Mouse (Mus musculus) frontal cortex, postnatal 25 days (tissue): ENCODE results near the gene 6030458C11Rik.

Experiments
- DNase-seq, 2 experiments: peaks; one replicate each; pipeline ENCODE4 v3.0.0; 2022; ENCODE audit warnings: low spot score in 2 of 2

The 6030458C11Rik gene

GRCm38 (mm10) chr15:12824197-12824952, at the start of gene 6030458C11Rik, which contains the start of gene Drosha:
TSS of gene 6030458C11Rik (minus strand) at chr15:12824649.
TSS of gene Drosha (plus strand) at chr15:12824815.
- DNase-seq = peak; percentile 98 to 99

GRCm38 (mm10) chr15:12867269-12867668, 42.8 kb upstream of the 6030458C11Rik start:
- DNase-seq = no peak

DNA sequence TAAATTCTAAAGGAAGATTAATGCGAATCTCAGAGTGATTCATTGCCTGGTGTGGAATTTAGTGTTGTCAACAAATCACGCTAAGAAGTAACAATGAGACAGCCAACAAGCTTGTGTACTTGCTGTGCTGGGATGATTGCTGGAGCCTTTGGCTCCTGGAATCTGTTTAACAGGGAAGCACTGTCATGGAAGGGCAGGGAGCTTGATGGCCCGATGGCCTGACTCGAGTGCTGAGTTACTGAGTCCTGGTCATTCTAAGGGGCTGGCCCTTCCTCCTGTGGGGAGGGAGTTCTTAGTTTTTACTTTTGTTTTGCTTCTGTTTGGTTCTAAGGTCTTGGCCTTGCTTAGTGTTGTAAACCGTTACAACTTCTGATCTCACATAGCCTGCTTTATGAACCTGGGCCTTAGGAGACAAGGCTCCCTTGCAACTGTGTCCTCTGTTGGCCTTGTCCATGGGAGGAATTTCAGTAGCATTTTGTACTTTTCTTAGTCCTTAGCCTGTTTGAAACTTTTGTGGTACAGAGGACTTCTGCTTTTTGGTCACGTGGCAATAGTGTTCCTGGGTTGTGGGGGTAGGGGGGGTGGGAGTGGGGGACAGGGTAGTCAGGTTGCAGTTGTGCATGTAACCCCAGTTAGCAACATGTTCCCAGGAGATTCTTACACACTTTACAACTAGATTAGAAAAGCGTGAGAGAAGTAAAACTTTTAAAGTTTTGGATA, 41.3 kb upstream of the 6030458C11Rik start:
- DNase-seq = no peak

GRCm38 (mm10) chr15:12863669-12864068, 39.2 kb upstream of the 6030458C11Rik start:
- no peak for DNase-seq

GRCm38 (mm10) chr15:12862061-12862460, 37.6 kb upstream of the 6030458C11Rik start:
- no peak for DNase-seq

DNA sequence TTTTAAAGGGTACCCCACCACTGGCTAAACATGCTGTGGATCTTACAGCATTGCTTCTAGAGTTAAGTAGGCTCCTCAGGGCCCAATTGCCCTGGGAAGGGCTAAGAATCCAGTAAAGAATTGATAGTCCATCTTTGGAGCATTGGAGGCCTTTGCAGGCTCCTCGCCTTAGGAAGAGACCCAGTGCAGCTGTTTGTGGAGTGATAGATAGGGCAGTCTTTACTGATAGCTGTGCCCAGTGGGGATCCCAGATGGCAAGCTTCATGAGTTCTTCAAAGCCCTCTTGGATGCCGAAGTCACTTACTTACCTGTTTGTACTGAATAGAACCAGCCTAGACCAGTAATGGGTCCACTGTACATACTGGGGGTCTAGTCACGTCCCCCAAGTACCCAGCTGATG, 34.2 kb upstream of the 6030458C11Rik start:
- DNase-seq = no peak

DNA sequence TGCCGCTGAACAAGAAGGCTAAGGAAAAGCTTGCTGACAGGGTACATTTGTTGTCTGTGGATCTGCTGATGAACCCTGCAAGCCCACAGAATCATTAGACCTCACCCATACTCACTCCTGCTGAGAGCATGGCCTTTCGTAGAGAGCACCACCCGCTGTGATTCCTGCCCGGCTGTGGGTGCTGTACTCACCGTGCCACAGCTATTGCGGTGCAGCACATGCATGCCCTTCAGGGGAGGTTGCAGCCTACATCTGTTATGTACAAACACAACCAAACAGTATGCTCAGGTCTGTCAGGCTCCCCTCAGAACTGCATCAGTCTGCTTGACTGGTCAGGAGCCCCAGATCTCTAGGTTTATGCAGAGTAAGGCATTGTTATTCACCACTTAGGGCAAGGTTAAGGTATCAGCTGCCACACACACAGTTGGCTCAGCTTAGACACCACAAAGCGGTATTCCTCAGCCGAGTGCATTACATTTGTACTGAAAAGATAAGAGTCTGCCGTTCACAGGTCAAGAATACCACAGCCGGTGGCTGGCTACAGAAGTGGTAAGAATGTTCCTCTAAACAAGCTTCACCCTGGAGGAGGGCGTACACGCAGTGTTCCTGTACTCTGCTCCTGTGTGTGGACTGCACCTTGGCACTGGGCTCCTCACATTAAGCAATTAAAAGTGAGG, 33.5 kb upstream of the 6030458C11Rik start:
- DNase-seq = no peak

- DNase-seq = no peak
These were observed 32.3 kb upstream of the 6030458C11Rik start for GRCm38 (mm10) chr15:12856780-12857179.

DNA sequence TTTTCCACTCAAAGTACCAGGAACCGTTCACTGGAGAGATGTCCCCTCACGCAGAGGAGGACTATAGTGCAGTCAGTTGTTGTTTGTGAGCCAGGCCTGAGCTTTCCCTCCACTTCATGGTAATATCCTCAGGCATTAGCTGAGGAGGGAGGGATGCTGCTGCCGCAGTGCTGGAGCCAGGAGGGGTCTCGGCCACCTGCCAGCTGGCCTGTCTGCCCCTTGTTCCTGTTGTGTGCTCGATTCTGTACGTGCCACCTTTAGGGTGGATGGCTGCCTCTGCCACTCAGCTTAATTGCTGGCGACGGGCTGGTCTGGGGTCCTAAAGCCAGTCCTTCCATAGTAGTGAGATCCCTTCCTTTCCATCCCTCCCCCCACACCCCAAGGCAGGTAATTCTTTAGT, 29.0 kb upstream of the 6030458C11Rik start:
- no peak for DNase-seq

GRCm38 (mm10) chr15:12849373-12849772, 24.9 kb upstream of the 6030458C11Rik start:
- no peak for DNase-seq

GRCm38 (mm10) chr15:12848196-12848975, 23.9 kb upstream of the 6030458C11Rik start:
- DNase-seq = no peak

DNA sequence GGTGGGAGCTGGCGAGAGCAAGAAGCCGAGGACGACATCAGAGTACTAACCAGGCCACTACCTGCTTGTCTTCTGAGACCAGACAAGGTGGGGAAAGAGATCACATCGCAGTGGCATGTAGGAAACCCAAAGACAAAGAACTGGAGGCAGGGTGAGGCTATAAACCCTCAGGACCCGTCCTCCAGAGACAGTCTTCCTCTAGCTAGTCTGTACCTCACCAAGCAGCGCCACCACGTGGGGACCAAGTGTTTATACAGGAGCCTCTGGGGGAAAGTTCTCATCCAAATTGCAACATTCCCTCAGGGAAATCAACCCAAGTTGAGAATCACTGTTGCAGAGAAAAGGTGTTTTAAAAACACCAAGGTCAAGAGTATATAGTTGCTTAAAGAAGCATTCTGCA, 18.4 kb upstream of the 6030458C11Rik start:
- no peak for DNase-seq

DNA sequence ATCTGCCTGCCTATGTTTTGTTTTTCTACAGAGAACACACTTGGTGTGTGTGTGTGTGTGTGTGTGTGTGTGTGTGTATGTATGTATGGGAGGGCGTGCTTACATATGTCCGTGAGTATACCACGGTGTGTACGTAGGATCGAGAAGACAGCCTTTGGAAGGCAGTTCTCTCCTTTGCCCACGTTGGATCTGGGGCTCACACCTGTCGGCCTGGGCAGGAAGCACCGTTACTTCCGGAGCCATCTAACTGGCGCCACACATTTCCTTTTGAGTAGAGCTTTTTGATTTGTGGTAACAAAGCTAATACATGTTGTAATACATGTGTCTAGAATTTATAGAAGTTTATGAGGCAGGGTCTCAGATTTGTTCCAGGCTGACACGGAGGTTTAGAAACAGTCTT, 16.3 kb upstream of the 6030458C11Rik start:
- no peak for DNase-seq

GRCm38 (mm10) chr15:12834231-12834630, 9.8 kb upstream of the 6030458C11Rik start:
- DNase-seq = no peak

DNA sequence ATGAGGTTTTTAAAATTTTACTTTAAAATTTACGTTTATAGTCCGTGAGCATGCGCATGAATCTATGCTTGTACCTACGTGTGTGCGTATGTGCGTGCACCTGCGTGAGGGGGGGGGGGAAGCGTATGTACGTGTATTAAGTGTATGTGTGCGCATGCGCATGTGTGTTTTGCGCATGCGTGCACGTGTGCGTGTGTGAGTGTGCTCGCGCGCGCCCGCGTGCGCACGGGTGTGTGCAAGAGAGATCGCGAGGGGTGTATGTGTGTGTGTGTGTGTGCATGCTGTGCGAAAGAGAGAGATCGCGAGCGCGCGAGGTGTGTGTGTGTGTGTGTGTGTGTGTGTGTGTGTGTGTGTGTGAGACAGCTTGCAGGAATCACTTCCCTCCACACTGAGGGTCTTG, 8.9 kb upstream of the 6030458C11Rik start:
- no peak for DNase-seq

DNA sequence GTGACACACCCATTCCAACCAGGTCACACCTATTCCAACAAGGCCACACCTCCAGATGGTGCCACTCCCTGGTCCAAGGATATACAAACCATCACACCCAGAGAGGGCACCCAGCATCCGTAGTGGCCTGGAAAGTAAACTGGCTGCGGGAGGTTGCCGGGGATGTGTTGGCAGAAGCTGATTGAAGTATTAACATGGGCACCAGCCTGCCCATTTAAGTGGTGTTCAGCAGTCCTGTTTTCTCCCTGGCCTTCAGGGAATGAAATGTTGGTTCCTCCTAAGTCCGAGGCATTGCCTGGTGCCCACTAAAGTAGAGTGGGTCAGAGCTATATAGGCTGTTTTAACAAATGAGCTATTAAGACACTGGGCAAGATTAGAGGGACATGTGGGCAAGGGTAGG, 8.2 kb upstream of the 6030458C11Rik start:
- no peak for DNase-seq

GRCm38 (mm10) chr15:12829878-12830277, 5.4 kb upstream of the 6030458C11Rik start:
- no peak for DNase-seq

GRCm38 (mm10) chr15:12825408-12825807, 959 bp upstream of the 6030458C11Rik start:
- no peak for DNase-seq

DNA sequence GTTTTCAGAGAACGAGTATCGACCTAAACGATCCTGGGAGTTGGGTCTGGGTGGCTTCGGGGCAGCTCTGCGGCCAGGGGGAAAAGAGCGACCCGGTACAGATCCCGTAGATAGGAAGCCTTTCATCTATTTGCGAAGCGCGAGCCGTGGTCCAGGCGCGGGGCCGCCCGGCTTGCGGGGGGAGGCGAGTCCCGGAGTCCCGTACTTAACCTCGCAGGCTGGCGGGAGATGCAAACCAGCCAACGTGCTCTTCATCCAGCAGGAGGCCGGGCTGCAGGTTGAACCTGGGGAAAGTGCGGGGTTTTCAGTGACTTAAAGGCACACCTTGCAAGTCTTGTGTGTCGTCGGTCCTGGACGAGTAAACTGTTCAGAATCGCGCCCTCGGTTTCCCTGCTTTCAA, 516 bp upstream of the 6030458C11Rik start:
- DNase-seq = no peak

GRCm38 (mm10) chr15:12823455-12824119, 862 bp downstream of the 6030458C11Rik start:
- DNase-seq = no peak
